Mouse (Mus musculus) lung, postnatal 36 days (tissue): ENCODE results near the gene Sgcg.
A peak's percentile ranks its signal among the peaks of the same experiment; 100 is the strongest.

Experiments used
- DNase-seq: peaks from one replicate; pipeline ENCODE4 v3.0.0; 2022; ENCODE audit warnings: mixed read lengths

The Sgcg gene

DNA sequence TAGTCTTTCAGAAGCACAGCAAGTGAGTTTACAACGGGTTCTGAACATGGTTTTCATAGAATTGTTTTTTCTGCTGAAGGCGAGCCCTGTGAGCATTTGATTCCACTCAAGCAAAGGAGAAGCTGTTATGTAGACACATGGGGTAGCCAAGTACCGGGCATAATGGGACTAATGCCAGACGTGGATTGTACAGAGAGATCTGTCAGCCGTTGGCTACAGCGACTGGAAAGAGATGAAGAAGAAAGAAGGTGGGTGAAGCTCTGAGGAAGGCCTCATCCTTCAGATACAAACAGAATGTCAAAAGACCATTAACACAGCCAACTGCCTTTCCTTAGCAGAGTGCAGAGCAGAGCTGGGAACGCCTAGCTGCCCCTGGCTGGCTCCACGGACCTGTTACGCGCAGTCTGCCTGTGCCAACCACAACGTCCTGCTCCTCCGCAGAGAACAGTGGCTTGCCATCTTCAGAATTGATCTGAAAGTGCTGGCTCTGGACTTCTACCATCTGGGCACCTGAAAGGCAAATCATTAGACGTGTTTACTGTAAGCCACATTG is 26.2 kb downstream of the Sgcg start:
- DNase-seq = no peak

DNA sequence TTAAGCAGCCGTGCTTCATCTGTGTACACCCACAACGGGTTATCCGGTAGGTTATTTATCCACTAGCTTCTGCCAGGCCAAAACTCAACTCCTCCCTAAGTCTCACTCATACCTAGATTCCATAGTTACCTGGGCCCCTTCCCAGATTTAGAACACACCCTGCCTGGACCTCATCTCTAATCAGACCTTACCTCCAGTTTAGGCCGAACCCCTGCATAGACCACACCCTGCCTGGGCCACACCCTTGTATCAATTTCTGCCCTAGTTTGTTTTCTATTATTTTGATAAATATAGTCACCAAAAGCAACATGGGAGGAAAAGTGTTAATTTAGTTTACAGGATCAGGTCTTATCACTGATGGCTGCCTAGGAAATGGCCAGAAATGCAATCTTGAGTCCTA is 28.1 kb downstream of the Sgcg start:
- DNase-seq = no peak

DNA sequence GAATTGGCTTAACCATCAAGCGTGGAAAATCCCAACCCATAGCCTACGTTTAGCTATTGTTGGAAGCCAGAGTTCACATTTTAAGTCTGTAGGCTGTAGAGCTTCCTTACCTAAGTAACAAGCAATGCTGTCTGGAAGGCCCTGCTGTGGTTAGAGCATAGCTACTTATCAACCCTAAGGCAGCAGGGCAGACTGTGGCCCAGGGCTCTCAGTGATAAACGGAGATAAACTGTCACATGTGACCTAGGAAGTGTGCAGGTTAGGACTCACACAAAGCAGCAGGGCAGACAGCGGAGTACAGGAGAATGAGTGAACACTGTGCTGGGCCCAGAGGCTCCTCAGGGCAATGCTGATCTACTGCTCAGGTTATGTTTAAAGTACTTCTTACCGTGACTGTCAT is 28.5 kb downstream of the Sgcg start:
- DNase-seq = no peak

DNA sequence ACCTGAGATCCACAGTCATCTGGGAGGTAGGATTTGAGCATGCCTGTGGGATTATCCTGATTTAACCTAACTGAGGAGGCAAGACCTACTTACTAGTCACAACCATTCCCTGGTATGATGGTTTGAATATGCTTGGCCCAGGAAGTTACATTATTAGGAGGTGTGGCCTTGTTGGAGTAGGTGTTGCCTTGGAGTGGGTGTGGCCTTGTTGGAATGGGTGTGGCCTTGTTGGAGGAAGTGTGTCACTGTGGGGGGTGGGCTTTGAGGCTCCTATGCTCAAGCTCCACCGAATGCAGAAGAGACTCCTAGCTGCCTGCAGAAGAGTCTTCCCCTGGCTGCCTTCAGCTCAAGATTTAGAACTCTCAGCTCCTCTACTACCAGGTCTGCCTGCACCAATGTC is 32.1 kb downstream of the Sgcg start:
- DNase-seq = no peak

DNA sequence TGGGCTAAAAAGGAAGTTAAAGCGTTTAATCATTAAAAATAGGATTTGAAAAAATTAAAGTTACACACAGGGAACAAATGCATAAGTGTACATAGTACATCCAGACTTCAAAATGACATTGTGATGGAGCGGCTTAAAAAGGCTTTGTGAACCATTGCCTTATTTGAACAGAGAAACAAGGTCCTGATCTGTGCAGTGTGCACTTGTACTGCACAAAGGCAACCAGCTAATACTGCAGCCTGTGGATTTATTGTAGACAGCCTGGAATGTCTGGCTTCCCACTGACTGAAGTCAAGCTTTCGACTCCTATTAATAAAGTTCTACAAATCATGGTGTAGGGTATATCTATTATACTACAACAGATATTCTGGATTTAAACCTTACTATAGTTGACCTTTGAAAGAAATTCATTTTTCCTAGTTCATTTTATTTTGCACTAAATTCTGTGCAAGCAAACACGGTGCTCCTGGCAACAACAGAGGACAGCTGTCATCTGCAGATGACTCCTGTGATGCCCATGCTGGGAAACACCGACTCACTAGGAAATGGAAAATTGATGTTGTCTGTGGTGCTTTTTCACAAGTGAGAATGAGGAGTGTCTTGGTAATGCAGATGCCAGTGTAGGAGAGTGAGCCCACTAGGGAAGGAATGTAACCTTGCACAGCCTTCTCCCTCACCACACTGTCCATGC is 33.8 kb downstream of the Sgcg start:
- DNase-seq = no peak

DNA sequence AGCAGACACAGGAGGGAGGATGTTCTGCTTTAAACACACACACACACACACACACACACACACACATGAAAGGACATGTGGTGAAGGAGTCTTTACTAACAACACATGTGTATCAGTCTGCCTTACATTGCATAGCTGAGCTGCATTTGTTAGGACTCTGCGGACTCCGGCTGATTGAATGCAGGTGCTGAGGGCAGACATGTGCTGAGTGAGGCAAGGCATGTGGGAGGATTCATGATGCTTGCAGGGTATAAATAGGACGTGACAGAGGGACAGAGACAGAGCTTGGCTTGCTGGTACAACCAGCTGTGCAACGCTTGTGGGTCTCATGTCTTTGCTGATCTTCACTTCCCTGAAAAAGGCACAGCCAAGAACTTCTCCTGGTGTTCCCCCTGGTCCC is 34.5 kb downstream of the Sgcg start:
- no peak for DNase-seq

DNA sequence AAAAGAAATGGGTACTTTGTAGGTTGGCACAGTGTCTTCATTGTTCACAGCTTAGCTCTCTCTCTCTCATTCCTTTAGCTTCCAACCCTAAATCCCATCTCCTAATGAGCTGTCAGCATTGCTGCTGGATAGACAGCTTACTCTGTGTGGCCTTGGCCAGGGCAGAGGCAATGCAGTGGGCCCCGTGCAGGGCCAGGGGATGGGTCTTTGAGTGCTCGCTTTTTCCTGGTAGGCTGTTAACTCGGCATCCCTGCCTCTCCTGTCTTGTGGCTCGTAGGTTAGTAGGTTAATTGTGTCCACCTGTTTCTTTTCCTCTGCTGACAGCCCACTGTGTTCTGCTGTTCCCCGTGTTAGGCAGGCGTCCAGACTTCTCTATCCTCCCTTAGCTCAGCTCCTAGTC is 35.8 kb downstream of the Sgcg start:
- no peak for DNase-seq

DNA sequence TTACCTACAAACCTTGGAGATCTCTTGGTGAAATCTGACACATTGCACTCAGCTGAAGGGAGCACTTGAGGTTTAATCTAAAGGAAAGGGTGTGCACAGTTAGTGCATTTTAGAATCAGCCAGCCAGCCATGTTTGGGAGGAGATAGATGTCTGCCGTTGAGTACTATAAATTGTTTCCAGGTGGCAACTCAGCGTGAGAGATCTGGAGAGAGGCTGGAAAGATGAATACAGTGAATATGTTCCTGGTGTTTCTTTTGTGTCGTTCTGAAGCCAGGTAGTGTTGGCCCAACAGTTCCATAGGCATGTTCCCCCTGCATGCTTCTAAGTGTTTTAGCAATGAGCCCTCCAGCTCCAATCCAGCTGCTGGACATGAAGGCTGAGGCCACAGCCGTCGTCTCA is 37.1 kb downstream of the Sgcg start:
- no peak for DNase-seq

DNA sequence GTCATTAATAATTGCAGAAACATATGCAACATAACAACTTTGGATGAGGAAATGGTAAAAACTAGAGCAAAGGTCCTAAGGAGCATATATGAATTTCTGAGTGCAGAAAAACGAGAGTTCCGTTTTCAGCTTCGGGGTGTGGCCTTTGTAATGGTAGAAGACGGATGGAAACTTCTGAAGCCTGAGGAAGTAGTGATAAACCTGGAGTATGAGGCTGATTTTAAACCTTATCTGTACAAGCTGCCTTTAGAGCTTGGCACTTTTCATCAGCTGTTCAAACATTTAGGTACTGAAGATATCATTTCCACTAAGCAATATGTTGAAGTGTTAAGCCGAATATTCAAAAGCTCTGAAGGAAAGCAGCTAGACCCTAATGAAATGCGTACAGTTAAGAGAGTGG is 46.5 kb downstream of the Sgcg start:
- DNase-seq = no peak

DNA sequence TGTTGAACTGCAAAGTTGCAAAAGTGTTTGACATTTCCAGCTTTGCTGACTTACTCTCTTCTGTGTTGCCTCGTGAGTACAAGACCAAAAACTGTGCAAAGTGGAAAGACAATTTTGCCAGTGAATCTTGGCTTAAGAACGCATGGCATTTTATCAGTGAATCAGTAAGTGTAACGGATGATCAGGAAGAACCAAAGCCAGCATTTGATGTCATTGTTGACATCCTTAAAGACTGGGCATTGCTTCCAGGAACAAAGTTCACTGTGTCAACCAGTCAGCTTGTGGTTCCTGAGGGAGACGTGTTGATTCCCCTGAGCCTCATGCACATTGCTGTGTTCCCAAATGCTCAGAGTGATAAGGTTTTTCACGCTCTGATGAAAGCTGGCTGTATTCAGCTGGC is 48.2 kb downstream of the Sgcg start:
- no peak for DNase-seq

DNA sequence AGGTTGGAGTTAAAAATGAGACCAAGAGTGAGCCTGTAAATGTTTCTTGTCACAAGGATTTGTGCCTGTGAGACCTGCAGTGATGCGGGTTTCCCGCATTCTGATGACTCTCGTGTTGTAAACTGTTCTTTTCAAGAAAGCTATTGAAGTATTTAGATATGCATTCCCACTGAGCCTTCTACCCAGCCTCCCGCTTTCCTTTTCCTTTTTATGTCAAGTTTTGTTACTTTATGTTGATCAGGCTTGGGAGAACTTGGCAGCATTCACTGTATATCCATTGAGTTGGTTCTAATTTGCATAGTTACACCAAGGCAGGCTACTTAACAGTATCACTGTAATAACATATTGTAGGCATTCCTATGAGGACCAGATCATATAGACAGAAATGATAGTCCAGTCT is 63.9 kb downstream of the Sgcg start:
- DNase-seq = no peak

DNA sequence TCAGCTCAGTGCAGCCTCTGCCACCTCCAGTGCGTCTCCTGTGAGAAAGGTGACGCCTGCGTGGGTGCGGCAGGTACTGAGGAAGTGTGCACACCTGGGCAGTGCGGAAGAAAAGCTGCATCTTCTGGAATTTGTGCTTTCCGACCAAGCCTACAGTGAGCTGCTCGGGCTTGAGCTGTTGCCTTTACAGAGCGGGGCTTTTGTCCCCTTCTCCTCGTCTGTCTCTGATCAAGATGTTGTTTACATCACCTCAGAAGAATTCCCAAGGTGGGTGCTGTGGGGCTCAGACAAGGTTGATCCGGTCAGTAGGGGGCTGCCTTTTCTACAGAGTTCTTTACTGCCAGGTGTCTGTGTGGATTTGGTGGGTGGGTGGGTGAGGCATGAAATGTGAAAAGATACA is 66.0 kb downstream of the Sgcg start:
- no peak for DNase-seq

DNA sequence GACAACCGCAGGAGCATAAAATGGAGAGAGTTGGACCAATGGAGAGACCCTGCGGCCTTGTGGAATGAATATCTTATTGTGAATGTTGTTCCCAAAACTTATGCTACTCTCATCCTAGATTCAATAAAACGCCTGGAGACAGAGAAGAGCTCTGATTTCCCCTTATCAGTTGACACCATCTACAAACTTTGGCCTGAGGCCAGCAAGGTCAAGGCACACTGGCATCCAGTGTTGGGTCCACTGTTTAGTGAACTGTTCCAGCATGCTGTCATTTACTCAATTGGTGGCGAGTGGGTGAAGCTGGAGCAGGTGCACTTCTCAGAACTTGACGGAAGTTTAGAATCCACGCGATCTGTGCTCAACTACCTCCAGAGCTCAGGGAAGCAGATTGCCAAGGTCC is 66.4 kb downstream of the Sgcg start:
- no peak for DNase-seq

DNA sequence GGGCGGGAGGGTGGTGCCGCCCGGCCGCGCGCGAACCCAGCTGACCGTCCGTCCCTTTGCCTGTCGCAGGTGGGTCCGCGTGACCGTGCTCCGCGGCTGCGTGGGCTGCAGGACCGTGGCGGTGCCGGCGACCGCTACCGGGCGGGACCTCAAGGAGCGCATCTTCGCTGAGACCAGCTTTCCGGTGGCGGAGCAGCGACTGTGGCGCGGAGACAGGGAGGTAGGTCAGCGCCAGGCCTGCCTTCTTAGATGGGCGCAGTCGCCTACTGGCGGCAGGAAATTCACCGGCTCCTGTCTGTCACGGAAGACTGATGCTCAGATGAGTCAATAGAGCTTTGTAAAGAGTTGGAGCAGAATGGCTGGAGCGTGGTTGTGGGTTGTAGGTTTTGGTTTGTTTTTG is 85.1 kb downstream of the Sgcg start:
- peak; percentile 58 for DNase-seq

DNA sequence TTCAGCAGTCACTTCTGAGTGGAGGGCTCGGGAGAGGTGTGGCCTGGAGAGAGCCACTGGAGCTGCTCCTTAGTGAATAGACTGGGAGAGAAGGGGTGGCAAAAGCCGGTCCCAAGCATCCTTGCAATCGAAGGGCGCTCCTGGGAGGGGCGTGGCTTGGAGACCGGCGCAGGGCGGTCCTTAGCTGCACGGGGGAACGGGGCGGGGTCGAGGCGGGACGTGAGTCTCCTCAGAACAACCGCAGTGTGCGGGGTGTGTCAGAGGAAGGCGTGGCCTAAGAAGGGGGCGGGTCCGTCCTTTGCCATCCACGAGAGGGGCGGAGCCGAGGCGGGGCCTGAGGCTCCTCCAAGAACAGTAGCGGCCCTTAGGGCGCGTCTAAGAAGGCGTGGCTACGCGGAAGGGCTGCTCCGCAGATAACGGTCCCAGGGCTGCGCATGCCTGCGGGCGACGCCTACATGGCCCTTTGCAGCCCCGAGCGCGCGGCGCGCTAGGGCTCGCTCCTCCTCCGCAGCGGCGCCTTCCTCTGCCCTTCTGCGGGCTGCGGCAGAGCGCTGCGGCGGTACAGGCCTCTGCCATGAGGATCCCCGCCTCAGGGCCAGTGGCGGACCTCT is 85.6 kb downstream of the Sgcg start:
- peak; percentile 100 for DNase-seq

DNA sequence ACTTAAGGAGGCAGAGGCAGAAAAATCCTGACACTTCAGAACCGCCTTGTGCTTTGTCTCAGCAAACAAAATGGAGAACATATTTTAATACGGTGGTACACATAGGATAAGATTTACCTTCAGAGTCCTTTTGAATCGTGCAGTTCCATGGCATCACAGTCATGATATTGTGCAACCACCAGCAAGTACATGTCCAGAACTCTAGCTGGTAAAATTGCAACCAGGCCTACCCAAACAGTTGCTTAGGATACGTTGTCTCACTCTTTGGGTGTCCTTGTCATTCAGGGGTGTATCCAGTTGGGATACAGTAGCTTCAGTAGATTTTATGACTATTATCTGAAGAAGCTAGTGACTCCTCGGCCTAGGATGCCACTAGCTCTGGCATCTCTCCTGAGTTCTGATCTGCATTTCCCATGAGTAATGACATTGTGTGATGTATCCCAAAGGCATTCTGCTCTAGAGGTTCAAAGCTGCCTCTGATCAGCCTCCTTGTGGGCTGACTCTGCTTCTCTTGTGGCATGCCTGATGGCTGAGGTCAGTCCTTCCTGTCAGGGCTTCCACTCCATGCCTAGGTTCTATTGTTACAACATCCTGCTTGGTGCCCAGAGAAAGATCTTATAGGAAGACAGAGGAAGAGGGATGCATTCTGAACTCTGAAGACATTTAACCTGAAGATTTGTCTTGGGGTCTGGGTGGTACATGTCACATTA is 86.9 kb downstream of the Sgcg start:
- DNase-seq = peak; percentile 6
